Mouse (Mus musculus) brain, adult 2 months (tissue): ENCODE data around the gene Zfp219.
A peak's percentile ranks its signal among the peaks of the same experiment; 100 is the strongest.

ENCODE experiments used
- DNase-seq: peaks from one replicate; pipeline ENCODE4 v3.0.0; 2011; ENCODE audit warnings: low read depth, low spot score

The Zfp219 gene

DNA sequence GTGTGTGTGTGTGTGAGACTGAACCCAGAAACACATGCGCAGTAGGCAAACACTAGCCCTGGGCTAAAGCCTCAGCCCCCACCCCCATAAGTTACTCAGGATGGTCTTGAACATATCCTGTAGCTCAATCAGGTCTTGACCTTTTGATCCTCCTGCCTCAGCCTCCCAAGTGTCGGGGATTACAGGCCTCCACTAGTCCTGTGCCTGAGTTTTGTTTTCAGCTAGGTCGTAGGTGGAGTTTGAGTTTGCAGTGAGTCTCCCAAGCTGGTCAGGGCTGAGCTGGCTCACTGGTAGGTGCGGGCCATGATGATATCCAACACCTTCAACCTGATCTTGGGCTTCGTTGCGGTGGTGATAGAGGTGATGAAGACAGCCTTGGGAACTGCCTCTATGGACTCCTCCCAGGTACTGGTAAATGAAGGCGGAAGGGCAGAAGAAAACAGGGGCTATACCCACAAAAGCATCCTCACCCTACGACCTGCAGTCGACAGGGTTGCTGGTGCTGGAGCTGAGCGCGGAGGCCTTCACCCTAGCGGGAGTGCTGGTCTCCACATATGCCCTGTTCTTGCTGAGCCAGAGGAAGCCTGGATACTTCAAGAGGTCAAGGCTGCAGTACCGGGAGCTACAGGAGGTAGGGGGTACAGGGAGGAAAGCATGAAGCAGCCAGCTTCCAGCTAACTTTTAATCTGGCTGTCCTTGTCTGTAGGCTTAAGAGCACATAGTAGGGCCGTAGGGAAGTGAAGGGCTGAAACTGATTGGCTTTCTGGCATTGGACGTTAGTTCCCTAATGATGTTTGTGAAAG, 2.1 kb downstream of the Zfp219 start:
- DNase-seq: no peak

DNA sequence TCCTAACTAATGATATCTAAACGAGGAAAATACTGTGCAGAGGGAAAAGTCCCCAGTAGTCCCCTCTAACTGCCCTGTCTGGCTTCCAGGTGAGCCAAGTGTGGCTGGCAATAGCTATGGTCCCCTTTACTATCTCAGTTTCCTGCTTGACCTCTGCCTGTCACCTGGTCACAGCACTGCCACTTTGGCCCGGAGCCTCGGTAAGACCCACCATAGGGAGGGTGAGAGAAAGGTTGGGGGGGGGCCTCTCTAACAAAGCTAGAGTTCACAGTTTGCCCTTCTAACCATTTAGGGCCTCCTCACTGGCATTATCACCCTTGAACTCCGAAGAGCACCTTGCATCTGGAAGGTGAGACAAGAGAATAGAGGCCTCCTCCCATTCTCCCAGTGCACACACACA, 2.9 kb downstream of the Zfp219 start:
- DNase-seq: no peak

DNA sequence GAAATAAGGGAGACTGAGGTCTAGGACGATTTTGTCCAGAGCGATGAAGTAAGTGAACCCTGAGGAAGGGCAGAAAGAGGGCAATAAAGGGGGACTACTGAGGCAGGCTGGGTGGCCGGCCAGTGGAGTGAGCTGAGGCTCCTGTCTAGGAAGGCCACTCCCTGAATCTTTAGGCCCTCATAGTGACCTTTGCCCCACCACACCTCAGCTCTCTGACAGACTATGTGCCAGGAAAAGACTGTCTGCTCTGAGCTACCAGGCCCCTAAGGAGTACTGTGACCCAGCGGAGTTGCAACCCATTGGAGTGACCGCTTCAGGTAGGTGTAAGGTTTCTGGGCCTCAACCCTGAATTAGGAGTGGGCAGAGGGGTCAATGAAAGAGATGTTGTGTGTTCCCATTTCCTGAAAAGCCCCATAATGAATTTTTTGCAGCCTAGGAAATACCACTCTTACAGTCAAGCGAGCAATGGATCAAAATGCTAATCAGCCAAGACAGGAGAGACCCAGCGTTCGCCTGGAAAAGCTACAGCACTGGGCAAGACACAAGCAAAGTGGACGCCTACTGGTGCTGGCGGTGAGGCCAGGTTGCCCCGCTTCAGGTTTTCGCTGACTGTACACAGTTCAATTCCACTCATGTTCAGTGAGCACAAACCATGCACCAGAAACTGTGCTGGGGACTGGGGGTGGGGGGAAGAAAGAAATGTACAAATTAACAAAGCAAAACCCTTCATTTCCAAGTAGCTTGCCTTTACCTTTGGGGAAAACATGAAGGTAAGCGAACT, 3.7 kb downstream of the Zfp219 start:
- no peak for DNase-seq

DNA sequence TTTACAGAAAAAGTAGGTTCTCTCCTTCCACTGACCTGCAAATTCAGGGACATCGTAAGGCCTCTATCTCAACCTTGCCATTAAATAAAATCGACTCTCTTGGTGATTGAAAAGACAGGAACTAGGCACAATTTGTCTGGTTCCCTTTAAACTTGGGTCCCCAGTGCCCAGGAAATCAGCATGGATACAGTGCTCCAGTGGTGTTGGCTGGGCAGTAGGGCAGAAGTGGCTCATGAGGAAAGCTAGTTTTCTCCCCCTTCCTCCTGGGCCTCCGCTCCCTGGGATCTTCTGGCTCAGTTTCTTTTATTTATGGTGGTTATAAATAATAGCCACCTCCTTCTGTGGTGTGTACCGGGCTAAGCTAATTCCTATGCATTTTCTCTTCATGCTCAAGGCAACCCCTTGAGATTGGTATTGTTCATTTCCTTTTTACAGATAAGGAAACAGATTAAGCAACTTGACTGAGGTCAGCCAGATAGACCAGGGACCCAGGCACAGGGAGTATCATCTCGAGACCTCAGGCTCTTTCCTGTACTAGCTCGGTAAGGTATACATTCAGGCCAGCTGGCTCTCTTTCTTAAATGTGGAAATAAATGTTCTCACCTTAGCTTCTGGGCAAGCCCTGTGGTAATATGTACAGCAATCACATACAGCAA, 5.0 kb downstream of the Zfp219 start, which contains the start of gene Tmem253:
Gene Tmem253 (plus strand): TSS at position 214 of the 656 bp plus-strand sequence.
- DNase-seq: no peak

DNA sequence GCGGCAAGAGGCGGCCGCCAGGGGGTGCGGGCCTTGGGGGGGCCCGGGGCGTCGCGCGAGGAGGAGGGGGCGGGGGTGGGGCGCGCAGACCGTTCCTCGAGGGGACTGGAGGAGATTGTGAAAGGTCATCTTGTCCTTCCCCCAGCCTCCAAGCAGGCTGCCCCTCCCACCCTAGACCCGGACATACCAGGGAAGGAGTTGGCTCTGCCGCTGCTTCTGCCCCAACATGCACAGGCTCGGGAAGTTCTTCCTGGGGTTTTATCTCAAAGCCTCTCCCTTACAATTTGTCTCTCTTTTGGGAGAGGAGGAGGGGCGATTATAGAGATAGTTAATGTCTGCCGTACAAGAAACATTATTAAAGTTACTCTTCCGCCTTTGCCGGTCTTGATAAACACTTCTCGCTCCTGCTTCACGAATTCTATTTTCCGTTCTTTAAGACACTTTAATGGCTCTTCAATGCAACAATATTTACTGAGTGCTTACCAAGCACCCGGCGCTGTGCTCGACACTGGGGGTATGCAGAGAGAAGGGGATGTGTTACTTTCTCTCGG, 5.7 kb downstream of the Zfp219 start:
- DNase-seq: peak; percentile 84

DNA sequence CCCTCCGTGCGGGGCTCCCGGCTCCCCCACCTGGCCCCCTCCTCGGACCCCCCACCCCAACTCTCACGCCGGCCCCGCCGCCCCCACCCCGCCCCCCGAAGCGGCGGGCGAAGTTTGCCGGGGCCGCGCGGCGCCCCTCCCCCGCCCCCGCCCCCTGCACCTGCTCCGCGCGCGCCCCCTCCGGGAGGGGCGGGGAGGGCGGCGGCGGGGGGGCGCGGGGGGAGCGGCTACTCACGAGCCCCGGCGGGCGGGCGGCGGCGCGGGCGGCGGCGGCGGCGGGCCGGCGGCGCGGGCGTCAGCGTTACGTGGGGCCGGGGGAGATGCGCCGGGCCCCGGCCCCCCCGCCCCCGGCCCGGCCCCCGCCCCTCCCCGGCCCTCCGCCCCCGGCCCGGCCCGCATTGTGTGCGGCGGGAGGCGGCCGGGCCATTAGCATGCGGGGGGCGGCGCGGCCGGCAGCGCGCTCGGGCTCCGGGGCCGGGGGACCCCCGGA, 6.2 kb downstream of the Zfp219 start:
- no peak for DNase-seq

DNA sequence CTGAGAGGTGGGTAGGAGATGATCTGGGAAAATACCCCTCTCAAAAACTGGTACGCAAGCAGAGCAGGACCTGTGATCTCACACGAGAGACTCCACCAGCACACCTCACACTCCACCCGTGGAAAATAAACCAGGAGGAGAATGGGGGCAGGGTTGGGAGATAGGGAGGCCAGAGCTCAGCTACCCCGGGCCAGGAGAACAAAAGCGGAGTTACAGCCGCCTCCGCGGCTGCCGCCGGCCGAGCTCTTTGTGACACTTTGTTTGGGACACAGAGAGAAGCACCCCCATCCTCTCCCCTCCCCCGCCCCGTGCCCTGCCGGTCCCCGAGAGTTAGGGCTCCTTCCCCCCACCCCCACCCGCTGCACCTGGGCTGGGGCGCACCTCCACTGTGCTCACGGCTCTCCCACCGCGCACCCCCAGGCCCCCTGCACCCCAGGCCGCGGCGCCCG, 6.7 kb downstream of the Zfp219 start:
- peak; percentile 65 for DNase-seq

DNA sequence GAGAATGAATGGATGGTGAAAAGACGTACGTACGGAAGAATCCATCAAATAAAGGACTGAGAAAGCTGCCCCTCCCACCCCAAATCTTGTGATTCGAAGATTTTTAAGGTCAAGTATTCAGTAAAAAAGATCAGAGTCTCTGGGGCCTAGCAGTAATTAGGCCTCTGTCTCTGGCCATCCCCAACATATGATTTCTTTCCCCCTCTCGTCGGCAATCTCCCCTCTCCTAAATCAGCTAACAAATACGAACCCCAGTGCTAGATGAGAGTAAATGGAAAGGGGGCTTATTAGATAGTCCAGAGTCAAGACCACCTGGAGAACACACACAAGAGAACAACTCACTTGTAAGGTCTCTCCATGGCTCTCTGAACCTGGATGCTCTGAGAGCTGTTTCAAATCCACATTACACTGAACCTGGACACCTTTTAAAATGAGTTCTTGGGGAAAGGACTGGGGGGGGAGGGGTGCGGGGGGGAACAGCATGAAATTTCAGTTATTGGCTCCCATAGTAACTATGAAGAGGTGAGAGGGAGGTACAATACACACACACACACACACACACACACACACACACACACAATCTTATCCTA, 7.4 kb downstream of the Zfp219 start:
- DNase-seq: no peak

DNA sequence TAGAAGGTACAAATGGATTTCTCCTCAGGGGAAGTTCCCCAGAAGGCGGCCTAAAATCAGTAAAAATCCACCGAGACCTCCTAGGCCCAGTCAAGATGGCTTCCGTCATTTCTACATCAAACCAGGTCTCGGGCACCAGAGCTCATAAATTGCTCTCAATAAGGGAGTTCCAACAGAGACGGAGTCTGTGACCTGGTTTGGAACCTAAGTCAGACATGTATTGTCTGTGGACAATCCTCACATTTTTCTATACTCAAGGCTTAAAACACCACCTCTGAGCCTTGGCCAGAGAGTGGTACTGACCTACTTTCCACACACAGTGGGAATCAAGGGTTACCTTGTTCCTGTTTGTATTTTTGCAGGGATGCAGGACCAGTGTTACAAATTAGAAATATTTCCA, 8.0 kb downstream of the Zfp219 start:
- DNase-seq: peak; percentile 43

DNA sequence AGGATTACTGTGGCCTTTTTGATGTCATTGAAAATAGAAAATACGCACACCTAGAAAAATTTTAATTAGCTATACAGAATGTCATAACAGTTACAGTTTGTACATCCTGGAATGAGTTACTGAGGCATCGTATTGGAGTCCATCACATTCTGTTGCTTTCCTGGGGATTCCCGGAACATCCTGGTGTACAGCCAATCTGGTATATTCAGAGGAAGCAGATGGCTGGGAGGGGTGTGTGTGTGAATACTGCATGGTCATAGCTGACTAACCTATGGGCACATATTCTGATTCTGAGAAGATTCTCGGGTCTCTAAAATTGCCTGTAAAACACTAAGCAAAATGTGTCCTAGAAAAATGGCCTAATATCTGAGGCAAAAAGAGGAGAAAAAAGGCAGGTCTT, 8.4 kb downstream of the Zfp219 start:
- peak; percentile 97 for DNase-seq

DNA sequence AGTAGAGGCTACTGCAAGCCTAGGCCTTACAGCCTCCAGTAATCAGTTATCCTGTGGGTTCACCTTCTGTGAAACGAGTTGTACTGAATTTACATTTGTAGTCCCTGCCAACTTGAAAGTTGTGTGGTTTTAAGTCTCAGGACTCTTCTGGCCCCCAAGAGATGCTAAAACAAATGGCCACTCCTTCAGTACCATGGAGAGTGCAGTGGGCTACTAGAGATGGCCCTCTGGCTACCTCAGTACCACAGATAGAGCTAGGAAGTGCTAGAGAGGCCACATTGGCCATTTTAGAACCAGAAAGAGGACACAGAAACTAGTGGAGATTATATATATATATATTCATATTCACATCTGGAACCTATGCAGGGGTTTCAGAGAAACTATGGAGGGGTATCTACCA, 8.8 kb downstream of the Zfp219 start:
- DNase-seq: no peak

DNA sequence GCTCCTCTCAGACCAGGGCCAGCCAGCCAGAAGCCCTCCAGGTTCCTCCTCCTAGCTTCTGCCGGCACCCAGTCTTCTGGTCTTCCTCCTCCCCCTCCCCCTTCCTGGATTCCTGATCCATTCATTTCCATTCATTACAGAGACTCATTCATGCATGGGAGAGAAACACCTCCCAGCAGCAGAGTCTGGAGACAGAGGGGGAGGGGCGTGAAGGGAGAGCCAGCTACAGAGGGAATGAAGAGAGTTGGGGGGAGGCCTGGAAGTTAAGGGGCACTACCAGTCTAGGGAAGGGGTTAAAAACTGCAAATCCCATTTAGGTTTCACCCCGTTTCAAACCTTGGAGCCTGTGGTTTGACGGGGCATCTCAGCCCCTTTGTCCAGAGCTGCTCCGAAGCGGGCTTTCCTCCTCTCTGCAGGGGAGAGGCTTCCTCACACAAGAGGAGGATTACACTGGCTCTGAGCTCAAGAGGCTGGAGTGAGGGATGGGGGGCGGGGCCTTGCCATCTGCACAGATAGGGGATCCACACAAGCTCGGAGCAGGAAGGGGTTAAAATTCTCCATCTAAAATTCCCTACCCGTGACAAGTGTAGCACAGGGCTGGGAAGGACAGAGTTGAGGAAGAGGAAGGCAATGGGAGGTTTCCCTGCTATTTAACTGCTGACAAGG, 10.0 kb downstream of the Zfp219 start:
- peak; percentile 83 for DNase-seq

DNA sequence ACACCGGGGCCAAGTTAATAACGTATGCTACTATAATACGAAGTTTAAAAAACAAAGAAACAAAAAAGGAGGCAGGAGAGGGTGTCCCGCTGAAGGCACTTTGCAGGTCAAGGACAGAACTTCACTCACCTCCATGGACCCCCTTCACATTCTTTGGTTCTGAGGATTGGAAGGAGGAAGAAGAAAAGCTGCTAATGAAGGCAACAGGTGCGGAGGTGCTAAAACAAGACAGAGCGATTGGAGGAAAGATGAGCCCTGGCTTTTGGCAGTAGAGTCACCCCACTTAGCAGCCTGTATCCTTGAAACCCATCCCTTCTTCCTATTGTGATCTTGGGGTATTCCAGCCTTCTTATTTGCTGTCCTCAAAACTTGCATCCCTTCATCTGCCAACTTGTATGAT, 10.7 kb downstream of the Zfp219 start:
- no peak for DNase-seq

DNA sequence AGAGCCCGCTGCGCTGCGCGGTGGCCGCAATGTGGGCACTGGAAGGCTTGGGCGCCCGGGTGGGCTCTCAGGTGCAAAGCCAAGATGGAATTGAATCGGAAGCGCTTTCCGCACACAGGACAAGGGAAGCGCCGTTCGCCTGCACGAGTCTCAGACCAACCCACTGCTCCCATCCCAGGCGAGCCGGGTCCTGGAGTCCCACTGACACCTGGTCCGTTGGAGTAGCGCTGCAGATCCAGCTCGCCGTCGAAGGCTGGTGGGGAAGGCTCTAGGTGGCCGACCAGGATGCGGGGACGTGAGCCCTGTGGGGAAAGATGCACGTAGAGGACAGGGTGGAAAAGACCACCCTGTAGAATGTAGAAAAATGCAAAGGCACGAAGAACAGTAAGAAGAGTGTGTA, 11.2 kb downstream of the Zfp219 start:
- no peak for DNase-seq

DNA sequence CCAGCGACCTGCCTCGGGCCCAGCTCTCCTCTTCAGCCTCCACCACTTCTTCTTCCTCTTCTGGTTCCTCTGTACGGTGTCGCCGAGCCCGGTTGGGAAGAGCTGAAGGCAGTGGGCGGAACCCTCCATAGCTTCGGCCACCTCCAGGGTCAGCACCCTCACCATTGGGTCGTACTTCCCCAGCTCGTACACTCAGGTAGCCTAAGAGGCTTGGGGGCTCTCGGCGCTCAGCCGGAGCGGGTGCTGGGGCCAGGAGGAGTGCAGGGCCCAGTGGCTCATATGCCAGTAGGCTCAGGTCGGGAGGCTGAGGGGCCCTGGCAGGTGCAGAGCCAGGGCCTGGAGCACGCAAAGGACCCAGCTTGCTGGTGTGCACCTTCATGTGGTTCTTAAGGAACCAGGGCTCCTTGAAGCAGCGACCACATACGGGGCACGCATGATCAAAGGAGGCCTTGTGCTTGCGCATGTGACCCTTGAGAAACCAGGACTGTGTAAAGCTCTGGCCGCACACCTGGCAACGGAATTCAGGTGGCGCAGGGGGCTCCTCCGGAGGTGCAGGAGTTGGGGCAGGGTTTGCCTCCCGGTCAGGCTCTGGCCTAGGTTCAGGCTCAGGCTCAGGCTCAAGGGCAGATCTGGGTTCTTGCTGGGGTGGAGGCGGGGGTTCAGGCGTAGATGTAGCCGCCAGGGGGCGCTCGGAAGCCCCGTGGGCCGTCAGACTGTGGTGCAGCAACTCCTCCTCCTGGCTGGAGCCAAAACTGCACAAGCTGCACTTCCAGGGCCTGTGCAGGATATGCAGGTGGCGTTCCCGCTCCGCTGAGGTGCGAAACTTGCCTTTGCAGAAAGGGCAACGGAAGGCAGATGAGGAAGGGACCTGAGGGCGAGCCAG, 12.0 kb downstream of the Zfp219 start:
- DNase-seq: peak; percentile 97

DNA sequence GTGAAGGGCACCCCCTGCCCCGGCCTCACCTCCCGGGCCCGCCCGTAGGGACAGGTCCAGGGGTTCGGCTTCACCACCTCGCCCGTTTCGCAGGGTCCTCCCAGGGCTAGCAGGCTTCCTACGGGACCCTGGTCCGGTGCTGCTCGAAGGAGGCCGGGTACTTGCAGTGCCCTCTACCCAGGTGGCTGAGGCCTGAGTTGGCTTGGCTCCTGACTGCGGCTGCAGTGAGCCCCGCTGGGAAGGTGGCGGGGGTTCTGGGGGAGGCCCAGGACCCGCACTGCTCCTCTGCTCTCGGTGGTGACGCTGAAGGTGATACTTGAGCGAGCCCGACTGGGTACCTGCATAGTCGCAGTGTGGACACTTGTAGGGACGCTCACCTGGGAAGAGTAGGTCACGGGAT, 13.8 kb downstream of the Zfp219 start:
- no peak for DNase-seq

DNA sequence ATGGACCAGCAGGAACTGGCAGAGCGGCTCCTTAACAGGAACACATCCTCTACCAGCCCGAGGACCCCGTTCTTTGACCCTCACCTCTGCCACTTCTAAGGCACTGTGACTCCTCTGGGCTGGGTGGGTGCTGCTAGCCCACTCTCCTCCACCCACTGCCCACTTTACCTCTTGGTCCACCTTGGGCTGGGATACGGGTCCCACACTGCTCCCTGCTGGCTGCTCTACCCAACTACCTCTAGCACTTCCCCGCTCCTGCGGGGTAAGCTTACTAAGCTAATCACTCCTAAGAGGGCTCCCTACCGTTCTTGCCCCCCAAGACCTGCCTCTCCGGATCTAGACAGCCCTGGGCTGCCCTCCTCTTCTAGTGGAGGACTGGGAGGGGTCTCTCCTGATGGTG, 14.3 kb downstream of the Zfp219 start:
- no peak for DNase-seq

DNA sequence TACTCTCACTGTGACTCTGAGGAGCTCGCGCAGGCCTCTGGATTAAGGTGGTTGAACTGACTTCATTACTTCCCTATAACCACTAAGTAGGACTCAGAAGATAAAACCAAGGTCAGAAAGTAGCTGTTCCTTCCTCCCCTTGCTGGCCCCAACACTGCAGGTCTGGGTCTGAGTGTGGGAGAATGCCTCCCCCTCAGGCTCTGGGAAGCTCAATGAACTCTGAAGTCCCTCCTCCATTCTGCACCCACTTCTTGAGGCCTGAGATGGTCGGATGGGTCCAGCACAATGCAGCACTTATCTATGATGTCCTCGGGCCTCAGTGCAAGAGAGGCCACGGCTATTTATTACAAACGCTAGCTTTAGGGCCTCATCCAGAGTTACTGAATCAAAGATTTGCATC, 14.9 kb downstream of the Zfp219 start:
- DNase-seq: no peak

DNA sequence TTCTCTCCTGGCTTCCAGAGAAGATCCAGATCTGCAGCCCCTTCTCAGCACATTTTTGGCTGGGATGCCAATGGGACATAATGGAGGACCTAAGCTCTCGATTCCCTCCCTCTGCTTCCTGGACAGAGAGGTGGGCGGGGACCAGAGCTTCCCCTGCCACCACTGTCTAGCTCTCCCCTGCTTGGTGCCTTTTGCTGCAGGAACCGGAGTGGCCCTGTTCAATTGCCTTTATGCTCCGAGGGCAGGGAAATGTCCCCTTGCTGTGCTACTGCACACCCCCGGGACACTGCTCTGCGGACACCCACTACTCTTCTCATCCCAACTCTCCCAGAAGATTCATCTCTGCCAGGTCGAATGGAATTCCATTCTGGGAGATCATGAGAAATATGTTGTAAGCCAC, 15.4 kb downstream of the Zfp219 start:
- DNase-seq: no peak

DNA sequence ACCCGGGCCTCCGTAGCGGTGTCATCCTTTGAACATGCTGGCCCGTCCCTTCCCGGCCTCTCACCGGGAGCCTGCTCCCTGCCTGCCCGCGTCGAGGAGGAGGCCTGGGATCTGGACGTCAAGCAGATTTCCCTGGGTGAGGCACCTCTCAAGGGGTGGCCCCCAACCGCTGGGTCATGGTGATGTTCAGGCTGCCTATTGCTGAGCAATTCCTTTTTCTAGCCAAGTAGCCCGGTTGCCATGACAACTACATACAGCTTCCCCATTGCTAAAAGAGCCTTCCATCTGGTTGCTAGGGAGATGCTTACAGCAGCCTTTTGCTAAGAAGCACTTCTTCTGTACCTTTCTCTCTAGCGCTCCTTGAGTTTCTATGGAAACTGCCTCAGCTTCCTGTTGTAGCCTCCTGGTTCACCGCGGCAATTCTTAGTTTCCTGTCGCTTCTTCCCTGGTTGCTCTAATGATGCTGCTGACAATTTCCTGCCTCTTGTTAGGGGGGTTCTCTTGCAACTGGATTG, 16.5 kb downstream of the Zfp219 start:
- DNase-seq: peak; percentile 97
